Mouse (Mus musculus): ENCODE measurements around the gene Col1a1. TPM values are rescaled to one million over a fixed set of nuclear protein-coding genes. Genes with fewer than 3 reads are reported as not detected.

Gene Col1a1
- 30.0 and 79.6 TPM in 2 replicates for polyA plus RNA-seq (2011; ENCODE audit: insufficient read depth, insufficient read length, low replicate concordance, missing spikeins)

- no peak within 1 kb of the TSS for H3K27ac ChIP-seq (ENCODE audit: control insufficient read depth, insufficient read depth, low read depth, low read length, poor library complexity)
- WGBS, result 41% methylated on average over 19 of the region's 19 CpGs
- H3K4me1 ChIP-seq (ENCODE audit: control insufficient read depth, insufficient read depth, low read length), result no peaks in the 10 kb centered on the region; the same call in 1 of the 2 replicates
- TF ChIP-seq CTCF (IDR thresholded peaks at IDR 0.05; ENCODE audit: control insufficient read depth, insufficient read depth, low read length) (no peak), POLR2A (IDR thresholded peaks at IDR 0.05; ENCODE audit: borderline replicate concordance, control insufficient read depth, low read depth, low read length) (0 out of 2 replicates have a peak, but pooled peaks have one; percentile 15)
- H3K4me3 ChIP-seq (replicated peaks; ENCODE audit: control insufficient read depth, low read depth, low read length), result no peak within 1 kb of the TSS
Observed at GRCm38 (mm10) chr11:94936045-94936444, at the start of gene Col1a1. Gene Col1a1, plus strand, starts transcription at chr11:94936224.

GRCm38 (mm10) chr11:94891155-94891554, 44.9 kb upstream of the Col1a1 start:
- Histone ChIP-seq H3K4me1 (ENCODE audit: control insufficient read depth, insufficient read depth, low read length) (no peaks in the 10 kb centered on the region; the same call in 1 of the 2 replicates), H3K4me3 (replicated peaks; ENCODE audit: control insufficient read depth, low read depth, low read length) (no peak overlapping the region), H3K27ac (ENCODE audit: control insufficient read depth, insufficient read depth, low read depth, low read length, poor library complexity) (no peak overlapping the region)
- TF ChIP-seq POLR2A (IDR thresholded peaks at IDR 0.05; ENCODE audit: borderline replicate concordance, control insufficient read depth, low read depth, low read length), result no peak
- TF ChIP-seq CTCF (IDR thresholded peaks at IDR 0.05; ENCODE audit: control insufficient read depth, insufficient read depth, low read length), result no peak
- WGBS, result 77% methylated on average over 6 of the region's 6 CpGs

- Histone ChIP-seq H3K4me1 (ENCODE audit: control insufficient read depth, insufficient read depth, low read length) (no peaks in the 10 kb centered on the region; the same call in 1 of the 2 replicates), H3K27ac (ENCODE audit: control insufficient read depth, insufficient read depth, low read depth, low read length, poor library complexity) (no peak overlapping the region), H3K4me3 (replicated peaks; ENCODE audit: control insufficient read depth, low read depth, low read length) (no peak overlapping the region)
- 77% methylated on average over 16 of the region's 16 CpGs for WGBS
- TF ChIP-seq CTCF (IDR thresholded peaks at IDR 0.05; ENCODE audit: control insufficient read depth, insufficient read depth, low read length) (no peak), POLR2A (IDR thresholded peaks at IDR 0.05; ENCODE audit: borderline replicate concordance, control insufficient read depth, low read depth, low read length) (no peak)
Observed at GRCm38 (mm10) chr11:94896753-94897376, 39.2 kb upstream of the Col1a1 start.

GRCm38 (mm10) chr11:94901231-94901630, 34.8 kb upstream of the Col1a1 start:
- no peak for TF ChIP-seq CTCF (IDR thresholded peaks at IDR 0.05; ENCODE audit: control insufficient read depth, insufficient read depth, low read length)
- TF ChIP-seq POLR2A (IDR thresholded peaks at IDR 0.05; ENCODE audit: borderline replicate concordance, control insufficient read depth, low read depth, low read length), result no peak
- WGBS, result 33% methylated on average over 2 of the region's 2 CpGs
- Histone ChIP-seq H3K4me3 (replicated peaks; ENCODE audit: control insufficient read depth, low read depth, low read length) (no peak overlapping the region), H3K27ac (ENCODE audit: control insufficient read depth, insufficient read depth, low read depth, low read length, poor library complexity) (no peak overlapping the region), H3K4me1 (ENCODE audit: control insufficient read depth, insufficient read depth, low read length) (no peaks in the 10 kb centered on the region; the same call in 1 of the 2 replicates)

GRCm38 (mm10) chr11:94904306-94904705, 31.7 kb upstream of the Col1a1 start:
- Histone ChIP-seq H3K27ac (ENCODE audit: control insufficient read depth, insufficient read depth, low read depth, low read length, poor library complexity) (no peak overlapping the region), H3K4me3 (replicated peaks; ENCODE audit: control insufficient read depth, low read depth, low read length) (no peak overlapping the region), H3K4me1 (ENCODE audit: control insufficient read depth, insufficient read depth, low read length) (no peaks in the 10 kb centered on the region)
- TF ChIP-seq CTCF (IDR thresholded peaks at IDR 0.05; ENCODE audit: control insufficient read depth, insufficient read depth, low read length), result no peak
- no peak for TF ChIP-seq POLR2A (IDR thresholded peaks at IDR 0.05; ENCODE audit: borderline replicate concordance, control insufficient read depth, low read depth, low read length)
- WGBS, result 73% methylated on average over 3 of the region's 3 CpGs

GRCm38 (mm10) chr11:94910971-94911370, 25.1 kb upstream of the Col1a1 start:
- no peak for TF ChIP-seq CTCF (IDR thresholded peaks at IDR 0.05; ENCODE audit: control insufficient read depth, insufficient read depth, low read length)
- no peak for TF ChIP-seq POLR2A (IDR thresholded peaks at IDR 0.05; ENCODE audit: borderline replicate concordance, control insufficient read depth, low read depth, low read length)

GRCm38 (mm10) chr11:94912568-94912967, 23.5 kb upstream of the Col1a1 start:
- Histone ChIP-seq H3K4me1 (ENCODE audit: control insufficient read depth, insufficient read depth, low read length) (no peaks in the 10 kb centered on the region; the same call in 1 of the 2 replicates), H3K4me3 (replicated peaks; ENCODE audit: control insufficient read depth, low read depth, low read length) (no peak overlapping the region), H3K27ac (ENCODE audit: control insufficient read depth, insufficient read depth, low read depth, low read length, poor library complexity) (no peak overlapping the region)
- TF ChIP-seq CTCF (IDR thresholded peaks at IDR 0.05; ENCODE audit: control insufficient read depth, insufficient read depth, low read length) (no peak), POLR2A (IDR thresholded peaks at IDR 0.05; ENCODE audit: borderline replicate concordance, control insufficient read depth, low read depth, low read length) (no peak)
- WGBS, result 60% methylated on average over 3 of the region's 3 CpGs

More at GRCm38 (mm10) chr11:94910971-94911370, 25.1 kb upstream of the Col1a1 start:
- WGBS, result 85% methylated on average over 5 of the region's 5 CpGs
- H3K4me3 ChIP-seq (replicated peaks; ENCODE audit: control insufficient read depth, low read depth, low read length), result no peak overlapping the region
- H3K27ac ChIP-seq (ENCODE audit: control insufficient read depth, insufficient read depth, low read depth, low read length, poor library complexity), result no peak overlapping the region
- H3K4me1 ChIP-seq (ENCODE audit: control insufficient read depth, insufficient read depth, low read length), result no peaks in the 10 kb centered on the region; the same call in 1 of the 2 replicates

- WGBS, result 71% methylated on average over 6 of the region's 6 CpGs
- no peak for TF ChIP-seq CTCF (IDR thresholded peaks at IDR 0.05; ENCODE audit: control insufficient read depth, insufficient read depth, low read length)
- no peak for TF ChIP-seq POLR2A (IDR thresholded peaks at IDR 0.05; ENCODE audit: borderline replicate concordance, control insufficient read depth, low read depth, low read length)
- no peak overlapping the region for H3K4me3 ChIP-seq (replicated peaks; ENCODE audit: control insufficient read depth, low read depth, low read length)
- no peak overlapping the region for H3K27ac ChIP-seq (ENCODE audit: control insufficient read depth, insufficient read depth, low read depth, low read length, poor library complexity)
- no peaks in the 10 kb centered on the region; the same call in 1 of the 2 replicates for H3K4me1 ChIP-seq (ENCODE audit: control insufficient read depth, insufficient read depth, low read length)
Observed at GRCm38 (mm10) chr11:94913302-94914090, 22.5 kb upstream of the Col1a1 start.

Measured in bone marrow, adult 2 months (tissue).